Comparison of ENCODE assay signal across 15 mouse cellular contexts in the genomic region with DNA sequence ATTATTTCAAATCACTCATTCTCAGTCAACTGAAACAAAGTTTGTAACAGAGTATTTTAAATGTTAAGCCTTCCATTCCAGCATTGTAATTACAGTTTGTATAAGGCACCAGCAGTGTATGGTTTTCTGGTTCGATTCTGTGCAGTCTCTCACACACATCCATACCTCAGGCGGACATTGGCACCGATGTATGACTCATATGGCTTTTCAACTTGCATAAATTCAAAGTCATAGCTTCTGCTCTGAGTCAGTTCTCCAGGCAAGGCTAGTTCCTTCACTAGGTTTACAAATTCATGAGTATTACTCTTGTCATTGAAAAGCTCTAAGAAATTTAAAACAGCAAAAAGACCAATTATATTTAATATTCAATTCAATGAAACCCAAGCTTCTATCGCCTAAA. TPM values are rescaled to one million over a fixed set of nuclear protein-coding genes. Genes with fewer than 3 reads are reported as not detected.
A peak's percentile ranks its signal among the peaks of the same experiment; 100 is the strongest.
DNase-seq lines count a peak whose midpoint lies in the region.
"Had no signal": no experiment of that assay in that cellular context is flagged by ENCODE, and none has a peak within 500 bp of the region (broad histone marks: within the 10 kb centered on the region; RNA-seq: fewer than 3 reads in every experiment).

No protein-coding gene starts in this region.

- peak; percentile 15 for DNase-seq in adrenal gland, postnatal 14 days
- no peak for DNase-seq in adrenal gland, postnatal 36 days
- DNase-seq in 3T3-L1 (ENCODE audit: low read depth, low spot score) (peak; percentile 33), 416B (ENCODE audit: low read depth) (peak; percentile 63)
- DNase-seq in brain, adult 2 months (ENCODE audit: low read depth, low spot score) = peak; percentile 12
- no peak for DNase-seq in layer of hippocampus, adult 11-12 months (ENCODE audit: low spot score)
- DNase-seq in cerebellum, postnatal 25 days = no peak
- DNase-seq: adrenal gland, adult 8-10 months; cerebellum, adult 11-12 months; cerebellum, adult 2 months; cerebellum, adult 9-10 months; cerebellum, postnatal 10 days; cerebellum, postnatal 36 days; embryo, embryonic 11 days had no signal

RNA-seq across cellular contexts. Expression of a gene that starts 16.9 kb away (rescaled TPM):
- total RNA-seq in adrenal gland, postnatal 14 days (2021) = 49.3 and 53.0 TPM in 2 replicates
- total RNA-seq in adrenal gland, postnatal 36 days (2021) = 10 to 100 TPM; 50.6 to 59.9 TPM

RNA-seq across cellular contexts. Expression of a gene that starts 20.2 kb away (rescaled TPM):
- 38.7 and 41.9 TPM in 2 replicates for total RNA-seq in adrenal gland, postnatal 14 days (2021)
- total RNA-seq in adrenal gland, postnatal 36 days (2021) = 10 to 100 TPM; 28.9 to 34.1 TPM

RNA-seq across cellular contexts. Expression of a gene that starts 20.4 kb away (rescaled TPM):
- 0.41 and 0.60 TPM in 2 replicates for total RNA-seq in adrenal gland, postnatal 14 days (2021)
- total RNA-seq in adrenal gland, postnatal 36 days (2021) = under 1 TPM; 0.43 to 0.53 TPM

RNA-seq across cellular contexts. Expression of a gene that starts 47.4 kb away (rescaled TPM):
- total RNA-seq in adrenal gland, postnatal 14 days (2021) = not detected in 2 replicates
- not detected for total RNA-seq in adrenal gland, postnatal 36 days (2021)
- total RNA-seq: adrenal gland, adult 8-10 months; common myeloid progenitor, adult 5-6 weeks had no signal

RNA-seq across cellular contexts. Expression of a gene that starts 57.5 kb away (rescaled TPM):
- total RNA-seq in adrenal gland, postnatal 14 days (2021) = 41.1 and 64.5 TPM in 2 replicates
- total RNA-seq in adrenal gland, postnatal 36 days (2021) = 10 to 100 TPM; 40.5 to 65.4 TPM

Comparison
In these comparisons a context has a peak if more than half of its experiments do, and no peak if none do; other contexts are left out.
1. DNase-seq: peak in adrenal gland, postnatal 14 days (single experiment), 3T3-L1 (single experiment), 416B (single experiment) and brain, adult 2 months (single experiment); none in adrenal gland, postnatal 36 days (0 of 2), layer of hippocampus, adult 11-12 months (single experiment) and cerebellum, postnatal 25 days (0 of 2).